Mouse (Mus musculus) left cerebral cortex, adult 2 months (tissue): Measurements from ENCODE around the gene Ubc. TPM values are rescaled to one million over a fixed set of nuclear protein-coding genes. Genes with fewer than 3 reads are reported as not detected.

Experiments
- DNase-seq, 2 experiments: peaks; one replicate each; pipeline ENCODE4 v3.0.0; 2021 to 2022; ENCODE audit warnings: low spot score in 2 of 2, mixed read lengths in 1 of 2; ENCODE audit errors: extremely low spot score in 1 of 2
- H3K27ac ChIP-seq: fragments of 200-600 bp; 2 replicates; pipeline ENCODE4 v1.8.1; 2022
- H3K4me3 ChIP-seq: fragments of 200-600 bp; 2 replicates; pipeline ENCODE4 v1.8.1; 2022
- CTCF ChIP-seq: fragments of 200-600 bp; IDR thresholded peaks from 2 replicates; pipeline ENCODE4 v1.8.1; 2022; ENCODE audit warnings: antibody characterized with exemption, mild to moderate bottlenecking, moderate library complexity
- intact Hi-C: fragments of 180-260 bp; cut with DNase I; formaldehyde crosslinking; loops from one replicate; pipeline ENCODE4 v1.15.1; 2025
- total RNA-seq, 2 experiments: library from RNA; stranded (reverse); gene quantifications; 2 replicates each; pipeline ENCODE4 v1.2.3; 2021

Ubc gene
- total RNA-seq, 2 experiments from 2014 or later, result 846 to 851 TPM

- TF ChIP-seq CTCF, result no peak
- Histone ChIP-seq H3K27ac (no peak overlapping the region), H3K4me3 (no peak overlapping the region)
- no peak for DNase-seq
- intact Hi-C loops, result no loop called here
Observed at GRCm38 (mm10) chr5:125355650-125356049, 34.4 kb downstream of the Ubc start.

GRCm38 (mm10) chr5:125354885-125355492, 35.0 kb downstream of the Ubc start:
- Histone ChIP-seq H3K27ac (no peak overlapping the region), H3K4me3 (no peak overlapping the region)
- intact Hi-C loops, result no loop called here
- DNase-seq, result no peak
- TF ChIP-seq CTCF, result no peak

GRCm38 (mm10) chr5:125352781-125353294, 37.2 kb downstream of the Ubc start:
- no peak overlapping the region for H3K27ac ChIP-seq
- no peak overlapping the region for H3K4me3 ChIP-seq
- DNase-seq, result no peak
- TF ChIP-seq CTCF, result no peak
- intact Hi-C loops, result no loop called here

- Histone ChIP-seq H3K4me3 (no peak overlapping the region), H3K27ac (no peak overlapping the region)
- intact Hi-C loops, result no loop called here
- no peak for DNase-seq
- TF ChIP-seq CTCF, result no peak
Observed at GRCm38 (mm10) chr5:125351939-125352338, 38.1 kb downstream of the Ubc start.

- no peak for DNase-seq
- no peak for TF ChIP-seq CTCF
- intact Hi-C loops, result no loop called here
- H3K27ac ChIP-seq, result no peak overlapping the region
- H3K4me3 ChIP-seq, result no peak overlapping the region
Observed at GRCm38 (mm10) chr5:125351057-125351456, 38.9 kb downstream of the Ubc start.

- H3K4me3 ChIP-seq, result no peak overlapping the region
- DNase-seq, result no peak
- H3K27ac ChIP-seq, result no peak overlapping the region
- intact Hi-C loops, result loop anchor here (5.0 kb wide), 1 partner anchor 72 kb away; no protein-coding TSS in a partner anchor
- TF ChIP-seq CTCF, result no peak
Observed at GRCm38 (mm10) chr5:125349391-125349790, 40.6 kb downstream of the Ubc start.

- Histone ChIP-seq H3K4me3 (no peak overlapping the region), H3K27ac (no peak overlapping the region)
- intact Hi-C loops, result loop anchor here (5.0 kb wide), 1 partner anchor 71 kb away; no protein-coding TSS in a partner anchor
- peak; percentile 32 for DNase-seq
- TF ChIP-seq CTCF, result peak; percentile 76
Observed at GRCm38 (mm10) chr5:125348487-125348886, 41.5 kb downstream of the Ubc start.

- no peak for DNase-seq
- Histone ChIP-seq H3K4me3 (no peak overlapping the region), H3K27ac (no peak overlapping the region)
- intact Hi-C loops, result loop anchor here (5.0 kb wide), 1 partner anchor 71 kb away; no protein-coding TSS in a partner anchor
- TF ChIP-seq CTCF, result no peak
Observed at GRCm38 (mm10) chr5:125348067-125348466, 41.9 kb downstream of the Ubc start.

GRCm38 (mm10) chr5:125344296-125344695, 45.7 kb downstream of the Ubc start:
- H3K4me3 ChIP-seq, result no peak overlapping the region
- intact Hi-C loops, result loop anchor here (5.0 kb wide), 1 partner anchor 47 kb away; no protein-coding TSS in a partner anchor
- DNase-seq, result no peak
- no peak overlapping the region for H3K27ac ChIP-seq
- no peak for TF ChIP-seq CTCF

- TF ChIP-seq CTCF, result no peak
- Histone ChIP-seq H3K4me3 (peak overlapping the region; percentile 73), H3K27ac (peak overlapping the region; percentile 82)
- intact Hi-C loops, result loop anchor here (5.0 kb wide), 1 partner anchor 44 kb away; no protein-coding TSS in a partner anchor
- no peak for DNase-seq
Observed at GRCm38 (mm10) chr5:125341459-125342090, 48.4 kb downstream of the Ubc start.

GRCm38 (mm10) chr5:125340547-125341262, 49.3 kb downstream of the Ubc start, which contains the start of gene Scarb1:
TSS of gene Scarb1 (minus strand) at chr5:125341094.
- peak within 1 kb of the TSS; percentile 73 for H3K4me3 ChIP-seq
- peak within 1 kb of the TSS; percentile 82 for H3K27ac ChIP-seq
- peak; percentile 85 to 86 for DNase-seq
- TF ChIP-seq CTCF, result no peak; the same call in 1 of the 2 replicates
- intact Hi-C loops, result loop anchor here (5.0 kb wide), 1 partner anchor 43 kb away; no protein-coding TSS in a partner anchor
